In the genomic region with DNA sequence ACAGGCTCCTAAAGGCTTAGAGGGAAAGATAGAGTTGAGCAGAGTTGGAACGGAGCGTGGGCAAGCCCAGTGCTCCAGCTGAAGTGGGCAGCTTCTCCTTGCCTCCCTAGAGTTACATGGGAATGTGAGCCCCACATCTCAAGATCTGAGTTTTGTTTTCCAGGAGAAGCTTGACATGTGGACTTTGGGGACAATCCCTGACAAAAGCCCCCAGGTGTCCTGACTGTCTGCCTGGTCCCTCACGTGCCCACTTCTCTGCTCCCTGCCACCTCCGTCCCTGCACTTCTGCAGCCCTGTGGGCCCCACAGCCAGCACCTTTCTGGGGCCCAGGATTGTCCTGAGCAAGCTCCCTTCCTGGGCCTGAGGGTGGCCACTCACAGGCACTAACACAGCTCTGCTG, we compare ENCODE assay signal across 19 mouse cellular contexts. TPM values are rescaled to one million over a fixed set of nuclear protein-coding genes. Genes with fewer than 3 reads are reported as not detected.
"Had no signal": no experiment of that assay in that cellular context is flagged by ENCODE, and none has a peak within 500 bp of the region (broad histone marks: within the 10 kb centered on the region; RNA-seq: fewer than 3 reads in every experiment).

No protein-coding gene starts in this region.

- H3K36me3 ChIP-seq: midbrain, embryonic 10.5 days; midbrain, embryonic 12.5 days had no signal

- H3K27ac ChIP-seq: midbrain, embryonic 10.5 days; midbrain, embryonic 12.5 days; neural tube, embryonic 13.5 days; neural tube, embryonic 15.5 days had no signal

- ATAC-seq: midbrain, embryonic 16.5 days had no signal

- H3K9me3 ChIP-seq: midbrain, embryonic 10.5 days; midbrain, embryonic 12.5 days; neural tube, embryonic 13.5 days; neural tube, embryonic 15.5 days had no signal

- H3K4me2 ChIP-seq: lung, embryonic 14.5 days; midbrain, embryonic 12.5 days; neural tube, embryonic 13.5 days; neural tube, embryonic 15.5 days had no signal

- H3K4me3 ChIP-seq: midbrain, embryonic 10.5 days; midbrain, embryonic 12.5 days; myocyte; neural tube, embryonic 13.5 days; neural tube, embryonic 15.5 days had no signal

- H3K27me3 ChIP-seq: neural tube, embryonic 13.5 days; neural tube, embryonic 15.5 days had no signal

- H3K9ac ChIP-seq: lung, embryonic 14.5 days; midbrain, embryonic 12.5 days; neural tube, embryonic 13.5 days; neural tube, embryonic 15.5 days had no signal

- DNase-seq: lung, adult 18-20 months; lung, postnatal 10 days; lung, postnatal 4 days; midbrain, embryonic 14.5 days; right cerebral cortex, adult 18-20 months; right cerebral cortex, postnatal 25 days; right cerebral cortex, postnatal 4 days; spleen, adult 18-20 months; thymus, adult 18-20 months; thymus, postnatal 14 days; thymus, postnatal 36 days had no signal

RNA-seq across cellular contexts. Expression of gene Rps6kl1, which starts 6.2 kb away (rescaled TPM):
- total RNA-seq: megakaryocyte-erythroid progenitor cell, adult 5-6 weeks had no signal

RNA-seq across cellular contexts. Expression of gene Pgf, which starts 32.8 kb away (rescaled TPM):
- total RNA-seq: megakaryocyte-erythroid progenitor cell, adult 5-6 weeks had no signal
